Mouse (Mus musculus) C2C12 (cell line): ENCODE measurements around the gene Amt.

Experiments used
- CEBPB ChIP-seq: IDR thresholded peaks from one replicate; pipeline ENCODE4 v1.6.1; 2011; ENCODE audit warnings: low read depth, mild to moderate bottlenecking, control low read depth, moderate library complexity
- CTCF ChIP-seq: IDR thresholded peaks from one replicate; pipeline ENCODE4 v1.5.1; 2011; ENCODE audit not compliant: control insufficient read depth, insufficient read depth, insufficient read length
- MYOD1 ChIP-seq: IDR thresholded peaks from one replicate; pipeline ENCODE4 v1.6.1; 2011; ENCODE audit warnings: low read depth; ENCODE audit not compliant: control insufficient read depth, insufficient read length
- MYOG ChIP-seq: IDR thresholded peaks from one replicate; pipeline ENCODE4 v1.6.1; 2011; ENCODE audit not compliant: control insufficient read depth, insufficient read length; ENCODE audit errors: extremely low read depth
- USF1 ChIP-seq: IDR thresholded peaks from one replicate; pipeline ENCODE4 v1.6.1; 2011; ENCODE audit warnings: low read depth, mild to moderate bottlenecking, control low read depth, moderate library complexity

DNA sequence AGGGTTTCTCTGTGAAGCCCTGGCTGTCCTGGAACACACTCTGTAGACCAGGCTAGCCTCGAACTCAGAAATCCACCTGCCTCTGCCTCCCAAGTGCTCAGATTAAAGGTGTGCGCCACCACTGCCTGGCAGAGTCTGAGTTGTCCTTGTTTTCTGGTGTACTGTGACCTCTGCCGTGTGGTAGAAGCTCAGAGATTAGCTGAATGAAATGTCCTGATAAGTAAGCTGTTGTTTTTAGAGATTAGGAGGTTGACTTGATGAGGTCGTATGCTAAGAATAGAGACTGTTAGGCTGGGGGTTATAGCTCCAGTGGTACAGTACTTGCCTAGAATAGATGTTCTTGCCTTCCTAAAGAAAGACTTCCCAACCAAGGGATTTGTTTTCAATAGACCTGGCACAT is 8.1 kb downstream of the Amt start:
- TF ChIP-seq CTCF (no peak), CEBPB (no peak), USF1 (no peak), MYOD1 (no peak), MYOG (no peak)
